Mouse (Mus musculus): ENCODE data around the gene 4933434E20Rik. TPM values are rescaled to one million over a fixed set of nuclear protein-coding genes. Genes with fewer than 3 reads are reported as not detected.
A peak's percentile ranks its signal among the peaks of the same experiment; 100 is the strongest.

4933434E20Rik gene
- polyA plus RNA-seq (2014; fragmentation: Nextera tagmentation; extraction: Ambion mirVana): 173 and 196 TPM in 2 replicates

DNA sequence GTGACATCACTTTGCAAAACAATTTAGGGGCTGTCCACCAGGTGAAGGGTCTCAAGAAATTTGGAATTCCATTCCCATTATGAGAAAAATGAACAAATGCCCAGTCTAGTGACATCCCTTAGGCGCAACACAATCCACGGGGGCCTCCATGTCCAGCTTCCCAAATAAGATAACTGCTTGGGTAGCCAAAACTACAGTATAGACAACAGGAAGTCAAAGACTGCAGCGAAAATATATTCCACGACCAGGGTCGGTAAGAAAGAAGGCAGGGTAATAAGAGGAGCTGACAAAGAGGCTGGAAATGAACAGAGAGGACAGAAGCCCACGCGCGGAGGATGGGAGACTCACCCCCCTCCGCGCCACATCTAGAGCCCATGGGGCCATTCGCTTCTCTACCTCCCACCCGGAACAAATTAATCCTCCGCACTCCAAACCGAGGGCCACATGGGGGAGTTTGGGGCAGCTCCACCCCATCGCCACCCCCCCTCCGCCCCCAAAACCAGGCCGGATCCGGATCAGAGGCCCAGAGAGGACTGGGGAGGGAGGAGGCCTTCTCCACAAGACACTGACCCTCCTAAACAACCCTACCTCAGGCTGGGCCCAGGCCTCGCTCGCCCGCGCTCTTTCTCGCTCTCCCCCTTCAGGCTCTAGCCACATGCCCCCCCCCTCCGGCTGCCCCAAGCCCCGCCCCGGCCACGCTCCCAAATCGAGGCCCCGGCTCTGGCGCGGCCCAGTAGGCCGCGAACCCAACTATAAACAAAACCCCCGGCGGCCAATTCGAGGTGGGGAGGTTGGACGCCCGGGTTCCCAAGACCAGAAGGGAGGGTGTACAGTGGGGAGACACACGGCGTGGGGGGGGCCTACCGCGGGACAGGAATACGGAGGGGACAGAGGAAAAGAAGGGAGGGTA lies at the start of gene 4933434E20Rik:
Gene 4933434E20Rik, plus strand, starts transcription at position 196 of the 910 bp plus-strand sequence.
- ATAC-seq (ENCODE audit: low FRiP score, low TSS enrichment): peak; percentile 84
- H3K9me3 ChIP-seq (ENCODE audit: control insufficient read depth, low read length): no peaks in the 10 kb centered on the region
- peaks cover 22% of the 10 kb centered on the region for H3K4me1 ChIP-seq (ENCODE audit: control insufficient read depth, insufficient read depth, low read length)
- peak within 1 kb of the TSS; percentile 91 for H3K4me3 ChIP-seq (ENCODE audit: low read length)
- peak within 1 kb of the TSS; percentile 96 for H3K9ac ChIP-seq (ENCODE audit: low read depth, low read length)
- H3K36me3 ChIP-seq (ENCODE audit: control insufficient read depth, insufficient read depth, low read length): peaks cover 29% of the 10 kb centered on the region
- peak within 1 kb of the TSS; percentile 80 for H3K4me2 ChIP-seq (replicated peaks; ENCODE audit: low read depth, low read length)
- under 1% methylated on average over 43 of the region's 43 CpGs for WGBS
- peak within 1 kb of the TSS; percentile 97 for H3K27ac ChIP-seq (ENCODE audit: low read depth, low read length)
- no peaks in the 10 kb centered on the region for H3K27me3 ChIP-seq (ENCODE audit: control insufficient read depth, insufficient read depth, low read length)

DNA sequence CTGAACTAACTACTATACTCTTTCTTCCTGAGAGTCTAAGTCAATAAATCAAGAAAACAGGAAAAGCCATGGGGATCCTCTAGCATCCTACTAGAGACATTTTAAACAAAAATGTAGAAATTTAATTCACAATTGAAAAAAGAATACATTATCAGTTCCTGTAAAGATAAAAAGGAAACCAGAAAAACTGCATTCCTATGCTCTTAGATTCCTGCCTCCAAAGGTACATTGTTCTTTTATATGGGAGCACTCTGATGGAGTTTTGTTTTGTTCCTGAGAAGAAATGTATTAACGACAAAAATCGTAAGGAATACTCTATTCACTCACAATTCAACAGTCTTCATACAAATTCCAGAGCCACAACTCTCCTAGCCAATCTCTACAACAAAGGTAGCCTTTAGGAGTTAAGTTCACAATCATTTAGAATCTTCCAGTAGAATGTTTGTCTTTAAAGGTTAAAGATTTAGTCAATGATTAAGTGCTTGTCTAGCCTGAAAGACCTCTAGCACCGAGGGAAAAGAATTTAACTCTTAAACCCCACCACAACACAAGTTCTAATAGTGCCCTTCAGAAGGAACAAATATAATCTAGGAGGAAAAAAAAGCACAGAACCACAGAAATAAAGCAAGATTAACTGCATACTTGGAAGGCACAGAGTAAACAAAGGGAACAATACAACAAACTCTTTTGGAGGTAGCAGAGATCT lies 47.2 kb upstream of the 4933434E20Rik start:
- Histone ChIP-seq H3K27me3 (ENCODE audit: control insufficient read depth, insufficient read depth, low read length) (no peaks in the 10 kb centered on the region), H3K9me3 (ENCODE audit: control insufficient read depth, low read length) (no peaks in the 10 kb centered on the region), H3K4me2 (replicated peaks; ENCODE audit: low read depth, low read length) (0 out of 2 replicates have a peak overlapping the region, but pooled peaks have one; percentile 9), H3K9ac (ENCODE audit: low read depth, low read length) (no peak overlapping the region), H3K4me3 (ENCODE audit: low read length) (no peak overlapping the region), H3K27ac (ENCODE audit: low read depth, low read length) (peak overlapping the region; percentile 68), H3K4me1 (ENCODE audit: control insufficient read depth, insufficient read depth, low read length) (no peaks in the 10 kb centered on the region), H3K36me3 (ENCODE audit: control insufficient read depth, insufficient read depth, low read length) (peaks cover 89% of the 10 kb centered on the region)
- 46% methylated on average over 3 of the region's 3 CpGs for WGBS
- no peak for ATAC-seq (ENCODE audit: low FRiP score, low TSS enrichment)

DNA sequence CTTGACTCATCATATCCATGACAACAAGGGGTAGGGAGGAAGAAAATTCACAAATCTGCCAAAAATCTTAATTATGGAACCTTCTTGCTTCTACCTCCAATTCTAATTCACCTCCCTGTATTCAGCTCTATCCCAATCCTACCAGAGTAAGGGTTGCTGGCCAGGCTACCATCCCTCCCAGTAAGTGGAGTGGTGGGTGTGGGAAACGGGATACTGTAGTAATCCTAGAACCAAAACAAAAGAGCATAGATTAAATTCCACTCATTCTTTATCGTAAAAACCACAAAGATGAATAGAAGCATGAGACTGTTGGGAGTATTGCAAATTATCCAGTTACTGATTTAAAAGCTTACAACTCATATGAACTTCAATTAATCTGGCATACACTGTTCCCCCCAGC lies 41.1 kb upstream of the 4933434E20Rik start:
- Histone ChIP-seq H3K36me3 (ENCODE audit: control insufficient read depth, insufficient read depth, low read length) (peaks cover 99% of the 10 kb centered on the region), H3K9ac (ENCODE audit: low read depth, low read length) (no peak overlapping the region), H3K9me3 (ENCODE audit: control insufficient read depth, low read length) (no peaks in the 10 kb centered on the region), H3K27ac (ENCODE audit: low read depth, low read length) (no peak overlapping the region), H3K4me3 (ENCODE audit: low read length) (no peak overlapping the region), H3K4me1 (ENCODE audit: control insufficient read depth, insufficient read depth, low read length) (no peaks in the 10 kb centered on the region), H3K27me3 (ENCODE audit: control insufficient read depth, insufficient read depth, low read length) (no peaks in the 10 kb centered on the region), H3K4me2 (replicated peaks; ENCODE audit: low read depth, low read length) (no peak overlapping the region)
- ATAC-seq (ENCODE audit: low FRiP score, low TSS enrichment): no peak
- WGBS: 72% methylated on average over 2 of the region's 2 CpGs

DNA sequence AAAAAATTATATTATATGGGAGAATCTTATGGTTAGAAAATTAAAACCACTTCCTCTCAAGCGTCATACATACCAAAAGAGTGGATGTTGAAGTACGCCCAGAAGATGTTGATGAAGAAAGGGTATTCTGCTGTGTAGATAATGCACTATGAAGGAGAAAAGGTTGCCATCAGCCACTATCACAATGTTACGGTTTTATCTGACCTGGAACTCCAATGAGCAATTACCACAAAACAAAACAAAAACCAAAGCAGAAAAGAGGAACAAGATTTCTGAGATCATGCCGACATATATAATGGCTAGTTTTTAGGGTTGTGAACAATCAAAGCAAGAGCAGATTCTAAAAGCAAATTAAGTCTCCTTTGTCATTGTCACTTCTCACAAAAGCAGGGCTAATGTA lies 34.8 kb upstream of the 4933434E20Rik start:
- H3K4me1 ChIP-seq (ENCODE audit: control insufficient read depth, insufficient read depth, low read length): no peaks in the 10 kb centered on the region
- H3K36me3 ChIP-seq (ENCODE audit: control insufficient read depth, insufficient read depth, low read length): peaks cover 99% of the 10 kb centered on the region
- WGBS: 96% methylated on average over 4 of the region's 4 CpGs
- no peak overlapping the region for H3K9ac ChIP-seq (ENCODE audit: low read depth, low read length)
- no peak overlapping the region for H3K27ac ChIP-seq (ENCODE audit: low read depth, low read length)
- H3K27me3 ChIP-seq (ENCODE audit: control insufficient read depth, insufficient read depth, low read length): no peaks in the 10 kb centered on the region
- H3K4me3 ChIP-seq (ENCODE audit: low read length): no peak overlapping the region
- H3K9me3 ChIP-seq (ENCODE audit: control insufficient read depth, low read length): no peaks in the 10 kb centered on the region
- ATAC-seq (ENCODE audit: low FRiP score, low TSS enrichment): no peak
- H3K4me2 ChIP-seq (replicated peaks; ENCODE audit: low read depth, low read length): no peak overlapping the region

GRCm38 (mm10) chr3:90034653-90035052 lies 16.8 kb upstream of the 4933434E20Rik start:
- Histone ChIP-seq H3K27me3 (ENCODE audit: control insufficient read depth, insufficient read depth, low read length) (no peaks in the 10 kb centered on the region), H3K9me3 (ENCODE audit: control insufficient read depth, low read length) (no peaks in the 10 kb centered on the region), H3K4me1 (ENCODE audit: control insufficient read depth, insufficient read depth, low read length) (no peaks in the 10 kb centered on the region), H3K9ac (ENCODE audit: low read depth, low read length) (no peak overlapping the region), H3K4me3 (ENCODE audit: low read length) (no peak overlapping the region), H3K27ac (ENCODE audit: low read depth, low read length) (no peak overlapping the region), H3K36me3 (ENCODE audit: control insufficient read depth, insufficient read depth, low read length) (peaks cover 91% of the 10 kb centered on the region), H3K4me2 (replicated peaks; ENCODE audit: low read depth, low read length) (no peak overlapping the region)
- WGBS: 89% methylated on average over 2 of the region's 2 CpGs
- no peak for ATAC-seq (ENCODE audit: low FRiP score, low TSS enrichment)

GRCm38 (mm10) chr3:90036263-90036662 lies 15.2 kb upstream of the 4933434E20Rik start:
- no peak overlapping the region for H3K9ac ChIP-seq (ENCODE audit: low read depth, low read length)
- ATAC-seq (ENCODE audit: low FRiP score, low TSS enrichment): no peak
- WGBS: 98% methylated on average over 1 of the region's 1 CpGs
- no peak overlapping the region for H3K4me3 ChIP-seq (ENCODE audit: low read length)
- H3K27me3 ChIP-seq (ENCODE audit: control insufficient read depth, insufficient read depth, low read length): no peaks in the 10 kb centered on the region
- H3K4me1 ChIP-seq (ENCODE audit: control insufficient read depth, insufficient read depth, low read length): no peaks in the 10 kb centered on the region
- no peak overlapping the region for H3K4me2 ChIP-seq (replicated peaks; ENCODE audit: low read depth, low read length)
- peaks cover 88% of the 10 kb centered on the region for H3K36me3 ChIP-seq (ENCODE audit: control insufficient read depth, insufficient read depth, low read length)
- no peak overlapping the region for H3K27ac ChIP-seq (ENCODE audit: low read depth, low read length)
- no peaks in the 10 kb centered on the region for H3K9me3 ChIP-seq (ENCODE audit: control insufficient read depth, low read length)

DNA sequence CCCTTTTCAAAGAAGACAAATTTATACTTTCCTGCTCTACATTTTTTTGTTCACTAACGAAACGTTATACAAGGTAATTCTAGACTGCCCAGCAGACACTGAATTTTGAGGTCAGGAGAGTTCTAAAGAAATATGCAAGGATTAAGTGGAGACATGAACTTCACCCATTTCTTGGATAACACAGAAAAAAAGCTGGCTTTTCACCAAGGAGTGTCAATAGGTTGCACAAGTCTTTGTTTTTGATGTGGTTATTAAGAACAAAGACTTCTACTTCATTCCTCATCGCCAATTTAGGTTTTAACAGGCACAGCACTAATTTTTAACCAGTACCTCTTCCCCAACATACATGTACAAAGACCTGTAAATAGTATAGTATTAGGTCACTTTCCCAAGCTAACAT lies 1.7 kb upstream of the 4933434E20Rik start:
- 43% methylated on average over 3 of the region's 3 CpGs for WGBS
- ATAC-seq (ENCODE audit: low FRiP score, low TSS enrichment): no peak
- peaks cover 19% of the 10 kb centered on the region for H3K4me1 ChIP-seq (ENCODE audit: control insufficient read depth, insufficient read depth, low read length)
- H3K27me3 ChIP-seq (ENCODE audit: control insufficient read depth, insufficient read depth, low read length): no peaks in the 10 kb centered on the region
- no peak overlapping the region for H3K4me3 ChIP-seq (ENCODE audit: low read length)
- H3K9ac ChIP-seq (ENCODE audit: low read depth, low read length): no peak overlapping the region
- H3K4me2 ChIP-seq (replicated peaks; ENCODE audit: low read depth, low read length): no peak overlapping the region
- H3K36me3 ChIP-seq (ENCODE audit: control insufficient read depth, insufficient read depth, low read length): peaks cover 30% of the 10 kb centered on the region
- no peaks in the 10 kb centered on the region for H3K9me3 ChIP-seq (ENCODE audit: control insufficient read depth, low read length)
- no peak overlapping the region for H3K27ac ChIP-seq (ENCODE audit: low read depth, low read length)

DNA sequence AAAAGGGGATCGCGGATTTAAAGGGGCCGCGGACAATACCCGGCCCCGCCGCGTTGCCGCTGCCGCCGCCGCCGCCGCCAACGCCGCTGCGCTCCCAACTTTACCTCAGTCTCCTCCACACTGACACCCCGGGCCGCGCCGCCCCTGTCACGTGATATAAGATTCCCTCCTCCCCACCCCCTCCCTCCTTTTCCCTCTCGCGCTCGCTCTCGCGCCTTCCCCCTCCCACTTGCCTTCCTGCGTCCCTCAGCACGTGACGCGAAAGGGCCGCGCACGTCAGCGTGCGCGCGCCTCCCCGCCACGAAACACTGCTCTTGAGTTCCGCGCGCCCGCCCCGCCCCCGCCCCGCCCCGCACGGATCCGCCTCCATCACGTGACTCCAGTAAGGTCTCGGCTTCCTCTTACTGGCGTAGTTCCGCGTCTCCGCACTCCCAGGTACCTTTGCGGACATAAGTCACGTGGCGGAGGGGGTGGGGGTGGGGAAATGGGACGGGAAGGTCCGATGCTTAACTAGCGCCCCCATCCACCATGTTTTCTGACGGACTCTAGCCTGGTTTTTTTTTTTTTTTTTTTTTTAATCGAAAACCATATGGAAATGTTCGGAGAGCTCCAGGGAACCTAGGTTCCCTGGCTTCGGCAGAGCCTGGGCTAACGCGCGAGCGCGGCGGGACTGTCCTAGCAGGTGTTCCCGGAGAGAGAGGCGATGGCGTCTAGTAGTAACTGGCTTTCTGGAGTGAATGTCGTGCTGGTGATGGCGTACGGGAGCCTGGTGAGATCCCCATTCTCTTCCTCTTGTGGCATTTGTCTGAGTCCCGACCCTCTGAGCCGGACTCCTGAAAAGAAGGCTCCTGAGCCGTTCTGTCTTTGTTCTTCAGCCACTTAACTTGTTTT lies 1.2 kb downstream of the 4933434E20Rik start, which contains the start of gene Ubap2l:
Gene Ubap2l, minus strand, starts transcription at position 278 of the 891 bp plus-strand sequence.
- Histone ChIP-seq H3K4me2 (replicated peaks; ENCODE audit: low read depth, low read length) (peak within 1 kb of the TSS; percentile 80), H3K36me3 (ENCODE audit: control insufficient read depth, insufficient read depth, low read length) (peaks cover 29% of the 10 kb centered on the region), H3K4me1 (ENCODE audit: control insufficient read depth, insufficient read depth, low read length) (peaks cover 22% of the 10 kb centered on the region), H3K4me3 (ENCODE audit: low read length) (peak within 1 kb of the TSS; percentile 91), H3K9ac (ENCODE audit: low read depth, low read length) (peak within 1 kb of the TSS; percentile 96), H3K27ac (ENCODE audit: low read depth, low read length) (peak within 1 kb of the TSS; percentile 97), H3K9me3 (ENCODE audit: control insufficient read depth, low read length) (no peaks in the 10 kb centered on the region), H3K27me3 (ENCODE audit: control insufficient read depth, insufficient read depth, low read length) (no peaks in the 10 kb centered on the region)
- under 1% methylated on average over 64 of the region's 81 CpGs for WGBS
- peak; percentile 94 for ATAC-seq (ENCODE audit: low FRiP score, low TSS enrichment)

Measured in kidney, embryonic 14.5 days (tissue).